Mouse (Mus musculus) myocyte (in vitro differentiated cells): Measurements from ENCODE around the gene Eif4g3. TPM values are rescaled to one million over a fixed set of nuclear protein-coding genes. Genes with fewer than 3 reads are reported as not detected.
A peak's percentile ranks its signal among the peaks of the same experiment; 100 is the strongest.
"Not testable (repeated sequence)": the region's sequence is repeated elsewhere in the genome, so short reads cannot be mapped to it uniquely, and the experiment has no call there.

Experiments
- H3K27me3 ChIP-seq: one replicate; pipeline ENCODE4 v1.6.1; 2011; ENCODE audit not compliant: control insufficient read depth, insufficient read depth, insufficient read length
- H3K36me3 ChIP-seq: one replicate; pipeline ENCODE4 v1.6.1; 2011; ENCODE audit not compliant: control insufficient read depth, insufficient read depth
- H3K4me2 ChIP-seq: one replicate; pipeline ENCODE4 v1.6.1; 2011; ENCODE audit warnings: low read depth, control low read depth
- H3K4me3 ChIP-seq: one replicate; pipeline ENCODE4 v1.5.1; 2011; ENCODE audit warnings: mild to moderate bottlenecking, control low read depth, moderate library complexity
- H3K79me2 ChIP-seq: one replicate; pipeline ENCODE4 v1.6.1; 2011; ENCODE audit not compliant: control insufficient read depth, insufficient read depth
- H3ac ChIP-seq: one replicate; pipeline ENCODE4 v1.6.1; 2011; ENCODE audit not compliant: control insufficient read depth, insufficient read length
- CEBPB ChIP-seq: IDR thresholded peaks from 2 replicates; pipeline ENCODE4 v1.6.1; 2011; ENCODE audit warnings: mild to moderate bottlenecking, moderate library complexity; ENCODE audit not compliant: poor library complexity, insufficient read depth, severe bottlenecking
- E2F4 ChIP-seq: IDR thresholded peaks from one replicate; pipeline ENCODE4 v1.6.1; 2011; ENCODE audit warnings: mild to moderate bottlenecking, control low read depth, moderate library complexity; ENCODE audit not compliant: insufficient read depth
- MAX ChIP-seq: IDR thresholded peaks from one replicate; pipeline ENCODE4 v1.6.1; 2011; ENCODE audit warnings: low read depth, mild to moderate bottlenecking, control low read depth
- MYOD1 ChIP-seq, 3 experiments: IDR thresholded peaks; one replicate each; pipeline ENCODE4 v1.6.1; 2011; ENCODE audit warnings: control low read depth in 2 of 3, low read depth in 2 of 3, mild to moderate bottlenecking in 2 of 3, moderate library complexity in 1 of 3; ENCODE audit not compliant: insufficient read length in 2 of 3, control insufficient read depth in 1 of 3
- MYOG ChIP-seq, 3 experiments: IDR thresholded peaks; one replicate each; pipeline ENCODE4 v1.6.1; 2011; ENCODE audit warnings: control low read depth in 2 of 3, low read depth in 2 of 3, mild to moderate bottlenecking in 2 of 3; ENCODE audit not compliant: insufficient read length in 2 of 3, control insufficient read depth in 1 of 3, insufficient read depth in 1 of 3
- POLR2A ChIP-seq: IDR thresholded peaks from one replicate; pipeline ENCODE4 v1.6.1; 2011; ENCODE audit warnings: low read depth, mild to moderate bottlenecking, control low read depth, moderate library complexity; ENCODE audit not compliant: insufficient read length
- POLR2AphosphoS2 ChIP-seq: IDR thresholded peaks from one replicate; pipeline ENCODE4 v1.6.1; 2011; ENCODE audit warnings: low read depth, control low read depth; ENCODE audit not compliant: insufficient read length
- REST ChIP-seq: IDR thresholded peaks from one replicate; pipeline ENCODE4 v1.6.1; 2011; ENCODE audit warnings: mild to moderate bottlenecking, control low read depth, moderate library complexity; ENCODE audit not compliant: insufficient read depth, insufficient read length
- SRF ChIP-seq: IDR thresholded peaks from one replicate; pipeline ENCODE4 v1.6.1; 2011; ENCODE audit warnings: low read depth; ENCODE audit not compliant: control insufficient read depth, insufficient read length
- TCF12 ChIP-seq: IDR thresholded peaks from one replicate; pipeline ENCODE4 v1.6.1; 2011; ENCODE audit warnings: mild to moderate bottlenecking, control low read depth; ENCODE audit not compliant: poor library complexity, insufficient read depth, severe bottlenecking
- TCF3 ChIP-seq: IDR thresholded peaks from one replicate; pipeline ENCODE4 v1.6.1; 2011; ENCODE audit warnings: low read depth, control low read depth; ENCODE audit not compliant: insufficient read length
- polyA plus RNA-seq: library from polyadenylated mRNA; unstranded; fragments of >200 nt; fragmentation: generic; extraction: Trizol; gene quantifications from one replicate; pipeline ENCODE4 v1.2.1, GENCODE M21; 2012; ENCODE audit warnings: missing spikeins

Gene Eif4g3
- polyA plus RNA-seq, 1 experiment: 32.9 TPM

DNA sequence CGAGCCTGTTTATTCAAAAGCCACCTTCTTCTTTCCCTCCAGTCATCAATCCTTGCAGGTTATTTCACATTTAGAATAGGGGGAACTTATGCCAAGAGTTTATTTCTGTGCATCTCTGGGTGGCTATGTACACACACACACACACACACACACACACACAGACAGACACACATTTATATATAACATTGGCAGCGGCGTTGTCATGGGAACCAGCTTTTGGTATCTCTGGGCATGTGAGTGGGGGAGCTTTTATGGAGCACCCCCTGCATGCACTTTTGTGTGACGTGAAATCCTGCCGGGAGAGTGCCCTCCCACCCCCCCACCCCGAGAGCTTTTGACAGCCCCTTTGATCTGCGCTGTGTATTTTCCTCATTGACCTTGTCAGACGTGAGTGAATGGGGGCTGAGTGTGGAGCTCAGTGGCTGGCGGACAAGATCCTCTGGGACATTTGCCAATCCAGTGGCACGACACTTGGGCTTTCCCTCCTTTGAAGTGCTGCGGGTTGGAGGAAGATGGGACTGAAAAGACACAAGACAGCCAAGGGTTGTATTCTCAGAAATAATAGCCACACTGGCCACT lies 13.7 kb upstream of the Eif4g3 start:
- not testable (repeated sequence) for H3K4me2 ChIP-seq, H3K36me3 ChIP-seq, H3K4me3 ChIP-seq, H3K79me2 ChIP-seq, H3ac ChIP-seq, H3K27me3 ChIP-seq

DNA sequence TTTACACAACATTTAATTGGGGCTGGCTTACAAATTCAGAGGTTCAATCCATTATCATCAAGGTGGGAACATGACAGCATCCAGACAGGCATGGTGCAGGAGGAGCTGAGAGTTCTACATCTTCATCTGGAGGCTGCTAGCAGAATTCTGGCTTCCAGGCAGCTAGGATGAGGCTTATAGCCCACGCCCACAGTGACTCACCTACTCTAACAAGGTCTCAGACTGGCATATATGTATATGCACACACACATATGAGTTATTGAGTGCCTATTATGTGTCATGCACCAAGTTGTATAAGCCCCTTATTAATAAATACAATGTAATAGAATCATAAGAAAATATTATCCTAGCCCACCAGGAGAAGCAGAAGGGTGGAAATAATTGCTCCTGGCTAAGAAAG lies 10.0 kb upstream of the Eif4g3 start:
- no peaks in the 10 kb centered on the region for H3K79me2 ChIP-seq
- no peak overlapping the region for H3K4me2 ChIP-seq
- no peak overlapping the region for H3K4me3 ChIP-seq
- H3ac ChIP-seq: no peak overlapping the region
- H3K36me3 ChIP-seq: no peaks in the 10 kb centered on the region
- no peak for TF ChIP-seq POLR2A
- no peak for TF ChIP-seq REST
- TF ChIP-seq TCF3: no peak
- H3K27me3 ChIP-seq: no peaks in the 10 kb centered on the region

DNA sequence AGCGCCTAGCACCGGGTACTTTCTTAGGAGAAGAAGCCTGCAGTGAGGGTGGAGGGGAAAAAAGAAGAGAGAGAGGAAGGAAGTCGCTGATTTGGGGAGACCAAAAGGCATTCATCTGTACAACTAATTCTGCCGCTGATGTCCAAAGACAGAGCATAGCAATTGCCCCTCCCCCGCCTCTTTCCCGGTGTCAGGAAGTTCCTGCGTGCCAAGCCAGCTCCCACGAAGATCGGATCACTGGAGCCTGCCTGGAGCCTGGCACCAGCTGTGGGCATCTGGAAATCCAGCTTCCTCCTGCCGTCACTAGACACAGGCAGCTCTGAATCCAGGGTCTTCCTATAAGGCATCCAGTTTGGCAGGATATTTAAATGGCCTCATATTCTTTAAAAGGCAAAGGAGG lies 8.6 kb upstream of the Eif4g3 start:
- no peaks in the 10 kb centered on the region for H3K27me3 ChIP-seq
- H3K4me3 ChIP-seq: no peak overlapping the region
- H3K36me3 ChIP-seq: no peaks in the 10 kb centered on the region
- no peak overlapping the region for H3ac ChIP-seq
- TF ChIP-seq MAX (no peak), MYOD1 (IDR thresholded peaks at IDR 0.05; ENCODE audit: control insufficient read depth in 1 of 3, insufficient read length in 2 of 3, low read depth in 2 of 3) (no peak), TCF3 (no peak), MYOG (IDR thresholded peaks at IDR 0.05; ENCODE audit: control insufficient read depth in 1 of 3, insufficient read depth in 1 of 3, insufficient read length in 2 of 3, low read depth in 2 of 3) (no peak), E2F4 (no peak), TCF12 (no peak), SRF (no peak)
- no peaks in the 10 kb centered on the region for H3K79me2 ChIP-seq
- H3K4me2 ChIP-seq: no peak overlapping the region

DNA sequence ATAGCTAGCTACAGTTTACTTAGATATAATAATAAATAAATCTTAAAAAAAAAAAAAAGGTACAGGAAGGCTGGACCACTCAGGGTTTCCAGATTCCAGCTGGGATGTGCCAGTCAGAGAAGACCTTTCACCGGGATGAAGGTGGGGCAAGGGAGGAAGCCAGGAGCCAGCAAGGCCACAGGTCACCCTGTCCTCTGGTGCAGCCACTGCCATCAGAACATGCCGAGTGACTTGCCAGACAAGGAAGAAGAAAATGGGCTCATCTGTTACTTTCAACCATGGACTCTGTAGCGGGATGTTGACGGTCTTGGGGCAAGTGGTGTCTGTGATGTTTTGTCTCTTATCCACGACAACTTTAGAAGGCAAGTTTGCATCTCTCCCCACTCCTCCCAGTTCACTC lies 8.1 kb upstream of the Eif4g3 start:
- no peak overlapping the region for H3K4me3 ChIP-seq
- H3K4me2 ChIP-seq: no peak overlapping the region
- no peaks in the 10 kb centered on the region for H3K36me3 ChIP-seq
- H3K79me2 ChIP-seq: no peaks in the 10 kb centered on the region
- H3K27me3 ChIP-seq: no peaks in the 10 kb centered on the region
- TF ChIP-seq MYOD1 (IDR thresholded peaks at IDR 0.05; ENCODE audit: control insufficient read depth in 1 of 3, insufficient read length in 2 of 3, low read depth in 2 of 3) (no peak), MAX (no peak)
- H3ac ChIP-seq: no peak overlapping the region

DNA sequence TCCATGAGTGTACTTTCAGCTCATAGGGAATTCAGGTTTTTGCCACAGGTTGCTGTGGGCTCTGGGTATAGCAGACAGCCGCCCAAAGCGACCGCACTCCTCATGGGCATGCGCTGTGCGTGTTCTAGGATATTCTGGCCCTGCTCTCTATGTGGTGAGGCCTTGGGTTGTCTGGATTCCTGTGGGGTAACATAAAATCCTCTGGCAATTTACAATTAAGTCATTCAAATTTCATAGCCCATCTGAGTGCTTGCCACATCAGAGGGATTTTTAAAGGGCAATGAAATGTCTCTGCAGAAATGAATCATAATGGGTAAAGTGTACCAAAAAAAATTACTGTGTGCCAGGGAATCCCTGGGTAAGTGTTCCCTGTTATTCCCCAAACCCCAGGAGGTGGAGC lies 3.4 kb upstream of the Eif4g3 start:
- Histone ChIP-seq H3K36me3 (no peaks in the 10 kb centered on the region), H3K4me3 (no peak overlapping the region), H3ac (no peak overlapping the region), H3K27me3 (no peaks in the 10 kb centered on the region), H3K4me2 (no peak overlapping the region), H3K79me2 (peaks cover 5% of the 10 kb centered on the region)
- TF ChIP-seq CEBPB (0 out of 2 replicates have a peak, but pooled peaks have one; percentile 20), REST (no peak)

DNA sequence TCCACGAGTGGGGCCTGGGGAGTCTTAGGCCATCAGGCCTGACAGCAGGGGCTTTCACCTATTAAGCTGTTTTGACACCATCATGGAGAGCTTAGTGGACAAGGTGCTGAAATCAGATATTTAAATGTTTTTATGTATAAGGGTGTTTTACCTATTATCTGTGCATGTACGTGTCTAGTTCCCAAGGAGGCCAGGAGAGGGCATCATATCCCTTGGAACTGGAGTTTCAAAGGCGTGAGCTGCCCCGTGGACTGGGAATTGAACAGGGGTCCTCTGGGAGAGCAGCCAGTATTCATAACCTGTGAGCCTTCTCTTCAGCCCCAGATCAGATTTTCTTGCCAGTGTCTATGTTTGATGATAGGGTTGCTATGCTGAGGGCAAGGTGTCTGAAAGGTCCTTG lies 2.4 kb upstream of the Eif4g3 start:
- TF ChIP-seq REST: no peak
- TF ChIP-seq TCF3: no peak
- no peak for TF ChIP-seq CEBPB
- no peak for TF ChIP-seq POLR2AphosphoS2
- Histone ChIP-seq H3ac (no peak overlapping the region), H3K27me3 (no peaks in the 10 kb centered on the region), H3K4me3 (no peak overlapping the region), H3K36me3 (no peaks in the 10 kb centered on the region), H3K79me2 (peaks cover 15% of the 10 kb centered on the region), H3K4me2 (no peak overlapping the region)

DNA sequence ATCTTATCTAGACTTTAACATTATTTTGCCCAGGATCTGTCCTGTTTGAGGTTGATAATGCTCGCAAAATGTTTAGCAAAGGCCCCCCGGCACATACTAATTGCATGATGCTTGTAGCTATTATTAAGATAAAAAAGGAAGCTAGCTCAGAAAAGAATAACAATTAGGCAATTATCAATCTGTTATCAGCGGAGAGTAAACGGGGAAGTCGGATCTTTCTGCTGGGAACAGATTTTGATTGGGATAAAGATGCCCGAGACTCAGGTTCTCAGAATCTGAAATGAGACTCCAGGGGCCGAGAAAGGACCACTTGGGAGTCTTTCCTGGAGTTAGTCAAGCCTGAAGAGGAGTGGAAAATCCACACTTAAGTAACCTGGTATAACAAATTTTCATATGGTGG lies 1.6 kb upstream of the Eif4g3 start:
- H3K27me3 ChIP-seq: no peaks in the 10 kb centered on the region
- peaks cover 23% of the 10 kb centered on the region for H3K79me2 ChIP-seq
- no peaks in the 10 kb centered on the region for H3K36me3 ChIP-seq
- TF ChIP-seq E2F4 (no peak), SRF (no peak), TCF12 (no peak), REST (no peak), MAX (no peak)
- no peak overlapping the region for H3ac ChIP-seq
- H3K4me2 ChIP-seq: no peak overlapping the region
- no peak overlapping the region for H3K4me3 ChIP-seq
